Mouse (Mus musculus): ENCODE data around the gene Abcc8.

Abcc8 gene

GRCm38 (mm10) chr7:46110079-46110478 lies 69.8 kb downstream of the Abcc8 start:
- no peak for DNase-seq (ENCODE audit: low read depth, low spot score)

- no peak for DNase-seq (ENCODE audit: low read depth, low spot score)
Measured at GRCm38 (mm10) chr7:46105484-46105883, 74.3 kb downstream of the Abcc8 start.

DNA sequence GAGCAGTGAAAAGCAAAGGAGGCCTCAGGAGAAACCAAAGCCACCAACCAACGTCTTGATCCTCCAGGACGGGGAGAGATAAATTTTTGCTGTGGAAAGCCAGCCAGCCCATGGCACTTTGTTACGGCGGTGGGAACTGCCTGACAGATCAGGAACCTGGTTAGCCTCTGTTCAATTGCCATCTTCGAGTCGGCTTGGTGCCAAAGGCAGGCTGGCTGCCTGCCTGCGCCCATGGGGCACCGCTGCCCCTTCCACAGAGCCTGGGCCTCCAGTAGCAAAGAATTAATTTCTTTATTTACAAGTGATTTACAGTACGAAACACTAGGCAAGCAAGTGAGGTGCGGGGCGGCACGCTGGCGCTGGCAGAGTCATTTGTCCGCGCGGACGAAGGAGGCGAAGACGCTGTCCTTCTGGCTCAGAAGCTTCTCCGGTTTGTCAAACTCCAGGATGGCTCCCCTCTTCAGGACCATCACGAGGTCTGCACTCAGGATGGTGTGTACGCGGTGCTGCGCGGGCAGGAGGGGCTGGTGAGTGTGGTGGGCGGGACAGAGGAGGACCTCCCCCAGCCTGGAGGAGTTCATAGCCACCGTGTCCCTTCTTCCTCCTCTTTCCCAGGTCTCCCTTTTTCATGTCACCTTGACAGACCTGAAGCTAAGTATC lies 75.4 kb downstream of the Abcc8 start:
- no peak for DNase-seq (ENCODE audit: low read depth, low spot score)

- DNase-seq (ENCODE audit: low read depth, low spot score) = no peak
Measured at GRCm38 (mm10) chr7:46103771-46104170, 76.1 kb downstream of the Abcc8 start.

DNA sequence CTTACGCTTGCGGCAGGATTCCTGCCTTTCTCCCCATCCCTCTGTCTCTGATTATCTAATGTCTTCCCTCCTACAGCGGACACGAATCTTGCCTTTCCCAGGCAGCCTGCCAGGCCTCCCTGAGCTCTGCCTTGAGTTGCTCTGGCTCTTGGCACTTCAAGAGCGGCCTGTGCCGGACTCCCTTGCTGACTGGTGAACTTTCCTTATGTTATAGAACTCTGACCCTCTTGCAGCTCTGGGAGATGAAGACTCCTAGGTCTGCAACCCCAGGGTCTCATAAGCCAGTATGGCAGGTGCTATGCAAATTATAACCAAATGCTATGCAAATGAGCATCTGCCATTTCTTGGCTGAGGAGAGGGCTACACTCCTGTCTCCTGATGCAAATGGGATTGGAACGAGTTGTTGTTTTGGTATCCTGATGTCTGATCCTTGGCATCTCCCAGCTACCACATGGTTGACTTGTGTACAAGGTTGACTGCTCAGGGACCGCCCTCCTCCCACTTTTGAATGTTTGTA lies 76.7 kb downstream of the Abcc8 start:
- no peak for DNase-seq (ENCODE audit: low read depth, low spot score)

GRCm38 (mm10) chr7:46100563-46100962 lies 79.3 kb downstream of the Abcc8 start, which contains the start of gene Kcnj11:
Kcnj11 (minus strand) TSS chr7:46100764.
- peak; percentile 93 for DNase-seq (ENCODE audit: low read depth, low spot score)

DNA sequence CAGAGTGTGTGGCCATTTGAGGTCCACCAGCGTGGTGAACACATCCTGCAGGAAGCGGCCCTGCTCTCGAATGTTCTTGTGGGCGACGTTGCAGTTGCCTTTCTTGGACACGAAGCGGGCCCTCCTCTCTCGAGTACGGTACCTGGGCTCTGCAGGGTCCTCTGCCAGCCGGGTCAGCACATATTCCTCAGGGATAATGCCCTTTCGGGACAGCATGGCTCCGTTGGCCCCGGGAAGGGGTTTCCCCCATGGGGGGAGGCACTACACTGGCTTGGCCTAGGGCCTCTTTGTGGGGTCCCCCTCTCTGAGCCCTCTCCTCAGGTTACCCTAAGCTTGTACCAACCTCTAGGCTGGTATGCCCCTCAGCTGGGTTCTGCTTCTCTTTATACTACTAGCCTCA lies 80.2 kb downstream of the Abcc8 start:
- DNase-seq (ENCODE audit: low read depth, low spot score) = no peak

GRCm38 (mm10) chr7:46098919-46099286 lies 80.9 kb downstream of the Abcc8 start:
- DNase-seq (ENCODE audit: low read depth, low spot score) = no peak

- peak; percentile 88 for DNase-seq (ENCODE audit: low read depth, low spot score)
Measured at GRCm38 (mm10) chr7:46098221-46098918, 81.5 kb downstream of the Abcc8 start.

DNA sequence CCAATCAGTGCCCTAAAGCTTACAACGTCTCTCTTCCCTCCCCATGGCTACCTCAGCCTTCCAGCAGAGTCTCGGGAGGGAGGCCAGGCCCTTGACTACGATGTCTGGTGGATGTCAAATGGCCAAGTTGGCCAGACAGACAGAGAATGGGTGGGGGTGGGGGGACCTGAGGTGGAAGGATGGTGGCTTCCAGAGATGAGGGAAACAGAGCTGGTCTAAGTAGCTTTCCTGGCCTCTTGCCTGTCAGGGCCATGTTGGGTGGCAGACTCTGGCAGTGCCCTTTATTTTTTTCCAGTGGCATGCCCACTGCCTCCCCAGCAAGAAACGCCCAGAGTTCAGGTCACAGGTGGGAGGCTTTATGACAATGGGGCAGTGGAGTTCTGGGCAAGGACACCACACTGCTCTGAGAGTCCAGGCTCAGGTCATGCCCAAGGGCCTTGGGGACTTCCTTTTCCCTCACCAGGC lies 82.5 kb downstream of the Abcc8 start:
- peak; percentile 89 for DNase-seq (ENCODE audit: low read depth, low spot score)

DNA sequence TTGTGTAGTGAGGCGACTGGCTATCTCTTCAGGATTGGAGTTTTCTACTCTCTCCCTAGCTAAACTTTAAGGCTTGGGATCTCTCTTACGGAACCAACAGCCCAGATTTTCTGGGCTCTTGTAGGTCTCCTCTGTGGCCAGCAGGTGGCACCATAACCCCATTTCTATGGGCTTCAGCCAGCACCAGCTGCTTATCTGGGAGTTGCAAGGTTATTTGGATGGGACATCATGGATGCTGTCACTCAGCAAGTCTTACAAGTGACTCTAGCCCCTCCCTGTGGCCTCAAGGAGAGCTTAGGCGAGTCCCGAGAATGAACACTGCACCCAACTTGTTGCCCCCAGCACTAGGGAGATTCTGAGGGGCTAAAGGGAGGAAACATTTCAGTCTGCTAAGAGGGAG lies 83.7 kb downstream of the Abcc8 start:
- peak; percentile 89 for DNase-seq (ENCODE audit: low read depth, low spot score)

DNA sequence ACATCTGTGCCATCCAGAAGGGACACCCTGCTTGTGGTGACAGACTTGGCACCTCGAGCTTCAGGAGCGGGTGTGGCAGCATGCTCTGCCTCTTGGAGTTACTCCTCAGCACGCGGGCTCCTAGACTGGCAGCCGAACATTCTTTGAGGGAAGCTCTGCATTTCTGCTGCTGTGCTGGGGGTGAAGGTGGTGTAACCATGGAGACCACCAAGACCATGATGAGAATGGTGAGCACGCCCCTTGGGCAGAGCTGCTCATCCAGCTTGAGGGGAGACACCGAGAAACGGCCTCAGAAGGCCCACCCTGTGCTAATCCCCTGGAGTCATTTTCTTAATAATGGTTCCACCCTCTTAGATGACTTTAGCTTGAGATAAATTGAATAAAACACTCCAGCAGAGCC lies 87.0 kb downstream of the Abcc8 start:
- no peak for DNase-seq (ENCODE audit: low read depth, low spot score)

DNA sequence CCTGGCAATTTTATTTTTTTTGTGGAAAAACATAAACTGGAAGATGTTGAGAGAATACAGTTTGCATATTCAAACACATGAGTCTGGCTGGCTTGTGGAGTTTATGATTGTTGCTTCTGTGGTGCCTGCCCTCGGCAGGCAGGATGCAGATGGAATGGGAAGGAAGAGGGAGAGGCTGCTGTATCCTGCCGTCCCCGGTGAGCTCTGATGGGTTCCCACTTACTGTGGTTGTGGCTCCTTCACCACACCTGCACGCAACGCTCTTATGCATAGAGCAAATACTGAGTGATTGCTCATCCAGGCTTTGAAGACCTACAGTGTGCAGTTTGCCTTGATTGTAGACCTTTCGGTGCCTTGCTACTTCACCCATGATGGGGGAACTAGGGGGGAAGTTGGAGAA lies 91.6 kb downstream of the Abcc8 start:
- DNase-seq (ENCODE audit: low read depth, low spot score) = no peak

DNA sequence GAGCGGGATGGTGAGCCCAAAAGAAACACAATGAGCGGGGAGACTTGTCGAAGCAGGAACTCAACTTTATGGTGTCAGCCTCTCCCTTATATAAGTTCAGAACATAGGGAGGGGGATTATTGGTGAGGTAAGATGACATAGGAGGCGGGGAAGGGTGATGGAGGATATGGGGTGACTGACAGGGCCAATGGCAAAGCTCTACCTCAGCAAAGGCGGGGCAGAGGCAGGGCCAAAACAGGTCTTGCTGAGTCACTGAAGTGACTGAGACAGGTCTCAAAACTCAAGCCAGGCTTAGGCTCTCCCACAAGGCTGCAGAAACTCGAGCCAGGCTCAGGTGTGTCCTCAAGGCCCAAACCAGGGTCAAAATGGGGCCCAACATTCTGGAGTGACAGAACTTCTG lies 93.5 kb downstream of the Abcc8 start:
- DNase-seq (ENCODE audit: low read depth, low spot score) = no peak

DNA sequence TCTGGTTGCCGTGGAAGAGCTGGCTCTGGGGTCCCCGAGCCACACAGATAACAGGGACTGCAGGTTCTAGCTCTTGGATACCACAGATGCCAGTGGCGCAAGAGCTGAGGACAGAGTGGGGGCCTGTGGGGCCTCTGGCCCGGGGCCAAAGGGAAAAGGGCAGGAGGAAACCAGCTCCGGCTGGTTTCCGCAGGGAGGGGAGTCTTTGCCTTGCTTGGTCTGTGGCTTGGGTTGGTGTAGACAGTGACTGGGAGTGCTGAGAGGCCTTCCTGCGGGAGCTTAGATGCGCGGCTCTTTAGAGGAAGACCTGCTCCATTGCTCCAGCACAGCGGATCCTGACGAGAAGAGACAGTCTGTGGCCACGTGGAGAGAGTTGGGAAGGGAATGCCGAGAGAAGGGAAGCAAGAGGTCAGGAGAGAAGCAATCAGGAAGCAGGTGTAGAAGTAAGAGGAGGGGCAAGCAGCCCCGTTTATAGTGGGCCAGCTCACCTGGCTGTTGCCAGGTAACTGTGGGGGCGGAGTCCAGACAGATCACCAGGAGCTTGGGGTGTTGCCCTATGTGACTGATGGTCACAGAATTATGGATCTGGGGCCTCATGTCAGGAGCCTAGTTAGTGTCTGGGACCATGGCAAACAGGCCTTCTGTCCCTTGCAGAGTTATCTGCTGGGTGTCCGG lies 94.9 kb downstream of the Abcc8 start:
- DNase-seq (ENCODE audit: low read depth, low spot score) = no peak

DNA sequence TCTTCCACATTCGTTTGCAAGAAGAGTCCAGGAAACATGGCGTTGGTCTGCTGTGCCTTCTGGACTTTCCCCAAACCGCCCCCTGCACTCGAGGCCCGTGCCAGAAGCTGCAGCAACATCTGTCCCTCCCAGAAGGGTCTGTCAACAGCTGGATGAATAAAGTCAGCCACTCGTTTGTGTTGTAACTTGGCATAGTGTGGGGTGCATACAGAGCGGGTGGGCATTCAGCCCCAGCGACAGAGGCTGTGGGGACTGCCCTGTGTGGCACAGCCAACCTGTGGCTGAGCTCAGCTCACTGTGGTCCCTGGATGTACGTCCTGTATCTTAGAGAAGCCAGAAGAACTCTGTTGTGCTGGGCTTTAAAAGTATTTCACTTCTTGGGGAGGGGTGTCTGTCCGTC lies 95.8 kb downstream of the Abcc8 start:
- no peak for DNase-seq (ENCODE audit: low read depth, low spot score)

DNA sequence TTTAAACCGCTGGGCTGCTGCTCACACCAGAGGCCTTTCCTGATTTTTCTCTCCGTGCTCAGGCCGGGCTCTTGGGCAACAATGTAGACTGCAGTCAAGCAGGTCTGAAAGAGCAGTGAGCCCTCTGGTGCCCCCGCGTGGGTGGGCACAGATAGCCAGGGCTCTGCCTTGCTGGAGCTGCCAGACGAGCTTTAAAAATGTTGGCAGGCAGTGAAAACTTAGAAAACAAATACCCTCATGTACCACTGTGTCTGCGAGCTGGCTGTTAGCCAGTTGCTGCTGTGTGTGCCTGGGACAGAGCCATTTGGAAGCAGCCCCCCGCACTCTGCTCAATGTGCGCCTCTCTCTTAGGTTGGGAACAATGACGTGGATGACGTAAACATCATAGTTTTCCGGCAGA lies 102.2 kb downstream of the Abcc8 start:
- DNase-seq (ENCODE audit: low read depth, low spot score) = no peak

GRCm38 (mm10) chr7:46076844-46077243 lies 103.0 kb downstream of the Abcc8 start:
- DNase-seq (ENCODE audit: low read depth, low spot score) = no peak

DNA sequence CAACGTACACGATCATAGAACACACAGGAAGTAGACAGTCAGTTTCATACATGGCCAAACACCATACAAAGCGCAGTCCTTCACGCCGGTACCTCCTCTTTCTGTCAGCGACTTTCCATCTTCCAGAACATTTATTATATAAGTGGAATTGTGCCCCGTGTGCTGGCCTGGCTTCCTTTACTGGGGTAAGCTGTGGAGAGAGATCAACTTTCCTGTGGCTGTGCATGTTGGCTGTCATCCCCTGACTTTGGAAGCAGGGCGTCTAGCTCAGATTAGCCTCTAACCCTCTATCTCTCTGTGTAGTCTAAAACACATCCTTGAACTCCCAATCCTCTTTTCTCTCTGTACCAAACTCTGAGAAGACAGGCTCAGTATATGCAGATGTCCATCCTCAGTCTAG lies 111.0 kb downstream of the Abcc8 start:
- peak; percentile 67 for DNase-seq (ENCODE audit: low read depth, low spot score)

DNA sequence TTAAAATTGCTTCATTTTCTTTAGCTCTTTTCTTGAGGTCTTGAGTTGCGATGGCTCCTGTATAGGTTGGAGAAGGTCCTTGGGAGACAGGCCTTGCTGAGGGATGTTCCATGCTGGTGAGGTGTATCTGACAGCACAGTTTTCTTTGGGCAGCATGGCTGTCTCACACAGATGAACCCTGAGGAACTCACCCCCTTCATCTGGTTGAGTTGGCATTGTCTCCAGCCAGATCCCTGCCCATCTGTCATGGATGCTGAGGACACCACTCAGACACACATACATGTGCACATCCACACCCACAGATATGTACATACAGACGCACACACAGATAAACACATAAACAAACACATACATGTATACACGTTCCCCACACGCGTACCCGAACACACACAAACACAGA lies 116.5 kb downstream of the Abcc8 start:
- no peak for DNase-seq (ENCODE audit: low read depth, low spot score)

- no peak for DNase-seq (ENCODE audit: low read depth, low spot score)
Measured at GRCm38 (mm10) chr7:46061614-46062013, 118.2 kb downstream of the Abcc8 start.

DNA sequence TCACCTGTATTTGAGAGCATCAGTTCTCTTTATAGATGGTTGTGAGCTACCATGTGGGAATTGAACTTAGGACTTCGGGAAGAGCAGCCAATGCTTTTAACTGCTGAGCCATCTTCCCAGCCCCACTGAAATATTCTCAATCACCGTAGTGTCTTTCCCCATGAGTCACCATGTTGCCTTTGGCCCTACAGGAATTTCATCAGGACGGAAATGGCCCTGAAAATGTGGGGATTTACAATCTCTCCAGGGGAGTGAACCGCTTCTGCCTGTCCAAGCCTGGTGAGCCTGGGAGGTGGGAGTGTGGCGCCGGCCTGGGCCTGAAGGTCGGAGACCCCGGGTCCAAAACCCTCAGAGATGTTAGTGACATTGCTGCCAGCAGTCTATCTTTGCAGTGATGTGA lies 119.1 kb downstream of the Abcc8 start:
- DNase-seq (ENCODE audit: low read depth, low spot score) = no peak

GRCm38 (mm10) chr7:46058882-46059281 lies 121.0 kb downstream of the Abcc8 start:
- DNase-seq (ENCODE audit: low read depth, low spot score) = no peak
